Mouse (Mus musculus) brain, embryonic 18.5 days (tissue): Measurements from ENCODE around the gene Rcc2.

Experiments
- DNase-seq: peaks from one replicate; pipeline ENCODE4 v3.0.0-alpha.2; 2012; ENCODE audit warnings: low read depth, low spot score

Rcc2 gene

GRCm38 (mm10) chr4:140700269-140701018 is at the start of gene Rcc2:
TSS of gene Rcc2 (plus strand) at chr4:140700541.
- no peak for DNase-seq

GRCm38 (mm10) chr4:140653835-140654583 is 46.3 kb upstream of the Rcc2 start:
- DNase-seq = no peak

GRCm38 (mm10) chr4:140654798-140655197 is 45.5 kb upstream of the Rcc2 start:
- DNase-seq = no peak

- DNase-seq = no peak
Observed at GRCm38 (mm10) chr4:140656529-140656928, 43.8 kb upstream of the Rcc2 start.

- peak; percentile 72 for DNase-seq
Observed at GRCm38 (mm10) chr4:140657681-140658575, 42.4 kb upstream of the Rcc2 start.

- DNase-seq = no peak
Observed at GRCm38 (mm10) chr4:140661406-140662022, 38.8 kb upstream of the Rcc2 start.

- no peak for DNase-seq
Observed at GRCm38 (mm10) chr4:140662453-140662852, 37.9 kb upstream of the Rcc2 start.

GRCm38 (mm10) chr4:140662882-140663585 is 37.3 kb upstream of the Rcc2 start:
- no peak for DNase-seq

GRCm38 (mm10) chr4:140665053-140665452 is 35.3 kb upstream of the Rcc2 start:
- DNase-seq = no peak

- DNase-seq = no peak
Observed at GRCm38 (mm10) chr4:140665760-140666159, 34.6 kb upstream of the Rcc2 start, which contains the start of gene Arhgef10l. TSS of gene Arhgef10l (minus strand) at chr4:140666012.

- DNase-seq = no peak
Observed at GRCm38 (mm10) chr4:140667802-140668201, 32.5 kb upstream of the Rcc2 start.

- DNase-seq = no peak
Observed at GRCm38 (mm10) chr4:140673527-140674264, 26.6 kb upstream of the Rcc2 start.

- DNase-seq = peak; percentile 18
Observed at GRCm38 (mm10) chr4:140674345-140674926, 25.9 kb upstream of the Rcc2 start.

GRCm38 (mm10) chr4:140679038-140679437 is 21.3 kb upstream of the Rcc2 start:
- no peak for DNase-seq

GRCm38 (mm10) chr4:140679723-140680380 is 20.5 kb upstream of the Rcc2 start:
- DNase-seq = no peak

GRCm38 (mm10) chr4:140680731-140681397 is 19.5 kb upstream of the Rcc2 start:
- DNase-seq = no peak

GRCm38 (mm10) chr4:140683608-140684007 is 16.7 kb upstream of the Rcc2 start:
- no peak for DNase-seq

GRCm38 (mm10) chr4:140684141-140684871 is 16.0 kb upstream of the Rcc2 start:
- DNase-seq = no peak
